Mouse (Mus musculus): Measurements from ENCODE around the gene Map4k2.

GRCm38 (mm10) chr19:6397582-6398249 is 56.8 kb downstream of the Map4k2 start:
- TF ChIP-seq POLR2A (IDR thresholded peaks at IDR 0.05; ENCODE audit: insufficient read length, low read depth) (no peak), TCF12 (IDR thresholded peaks at IDR 0.05; ENCODE audit: insufficient read depth, poor library complexity, severe bottlenecking) (no peak), MYOD1 (IDR thresholded peaks at IDR 0.05; ENCODE audit: control insufficient read depth in 1 of 3, insufficient read length in 2 of 3, low read depth in 2 of 3) (no peak)

All from myocyte (in vitro differentiated cells).